Mouse (Mus musculus) duodenum, adult 2 months (tissue): ENCODE data around the gene Lce3d. TPM values are rescaled to one million over a fixed set of nuclear protein-coding genes. Genes with fewer than 3 reads are reported as not detected.

Source experiments
- polyA plus RNA-seq: library from polyadenylated mRNA; depleted of rRNA; stranded (reverse); fragments of >200 nt; gene quantifications from 2 replicates; pipeline ENCODE4 v1.2.3, GENCODE M21; 2012; ENCODE audit warnings: low replicate concordance; rRNA removed

The Lce3d gene
- polyA plus RNA-seq, result not detected in 2 replicates

GRCm38 (mm10) chr3:92957090-92957489, at the start of gene Lce3d:
Gene Lce3d, plus strand, starts transcription at chr3:92957390.

GRCm38 (mm10) chr3:92926130-92926529, 31.1 kb upstream of the Lce3d start, which contains the start of gene Lce3a:
Gene Lce3a, minus strand, starts transcription at chr3:92926230.

GRCm38 (mm10) chr3:92932679-92933078, 24.5 kb upstream of the Lce3d start, which contains the start of gene Lce3b:
Gene Lce3b, plus strand, starts transcription at chr3:92932979.

GRCm38 (mm10) chr3:92944186-92944585, 13.0 kb upstream of the Lce3d start, which contains the start of gene Lce3c:
Gene Lce3c, plus strand, starts transcription at chr3:92944486.

GRCm38 (mm10) chr3:92966761-92967160, 9.6 kb downstream of the Lce3d start, which contains the start of gene Lce3e:
Gene Lce3e, plus strand, starts transcription at chr3:92967061.

GRCm38 (mm10) chr3:92991926-92992325, 34.7 kb downstream of the Lce3d start, which contains the start of gene Lce3f:
Gene Lce3f, plus strand, starts transcription at chr3:92992226.

Other genes with a start within 250 kb of the Lce3d start
- not detected in 2 replicates for gene Lce1e, start 248.3 kb upstream of the Lce3d start, polyA plus RNA-seq
- gene Lce1f, start 237.0 kb upstream of the Lce3d start, polyA plus RNA-seq, result 0.21 TPM in 1 of 2 replicates, not detected in the other
- not detected in 2 replicates for gene Gm38119, start 218.3 kb upstream of the Lce3d start, polyA plus RNA-seq
- gene Lce1g, start 205.1 kb upstream of the Lce3d start, polyA plus RNA-seq, result not detected in 2 replicates
- gene Lce1h, start 192.3 kb upstream of the Lce3d start, polyA plus RNA-seq, result not detected in 2 replicates
- not detected in 2 replicates for gene Lce1i, start 178.5 kb upstream of the Lce3d start, polyA plus RNA-seq
- gene Lce1j, start 166.9 kb upstream of the Lce3d start, polyA plus RNA-seq, result not detected in 2 replicates
- gene Lce1k, start 149.5 kb upstream of the Lce3d start, polyA plus RNA-seq, result not detected in 2 replicates
- gene Kprp, start 130.1 kb upstream of the Lce3d start, polyA plus RNA-seq, result not detected in 2 replicates
- not detected in 2 replicates for gene Lce1l, start 106.1 kb upstream of the Lce3d start, polyA plus RNA-seq
- gene 2310050C09Rik, start 87.2 kb upstream of the Lce3d start, polyA plus RNA-seq, result not detected in 2 replicates
- gene Lce3a, start 31.2 kb upstream of the Lce3d start, polyA plus RNA-seq, result not detected in 2 replicates
- gene Lce3b, start 24.4 kb upstream of the Lce3d start, polyA plus RNA-seq, result not detected in 2 replicates
- gene Lce3c, start 12.9 kb upstream of the Lce3d start, polyA plus RNA-seq, result not detected in 2 replicates
- gene Lce3e, start 9.7 kb downstream of the Lce3d start, polyA plus RNA-seq, result not detected in 2 replicates
- gene Lce3f, start 34.8 kb downstream of the Lce3d start, polyA plus RNA-seq, result not detected in 2 replicates
- 0.17 TPM in 1 of 2 replicates, not detected in the other for gene Crct1, start 58.3 kb downstream of the Lce3d start, polyA plus RNA-seq
- gene Lce1m, start 61.7 kb downstream of the Lce3d start, polyA plus RNA-seq, result not detected in 2 replicates
- gene Gm4858, start 111.4 kb downstream of the Lce3d start, polyA plus RNA-seq, result not detected in 2 replicates
- gene Crnn, start 187.4 kb downstream of the Lce3d start, polyA plus RNA-seq, result not detected in 2 replicates
- not detected in 2 replicates for gene Flg2, start 239.9 kb downstream of the Lce3d start, polyA plus RNA-seq